Mouse (Mus musculus) liver, embryonic 14.5 days (tissue): ENCODE results near the gene Aspscr1.

Experiments used
- CTCF ChIP-seq: IDR thresholded peaks from 2 replicates; pipeline ENCODE4 v1.5.1; 2016; ENCODE audit warnings: antibody characterized with exemption, low read depth, control low read depth
- EP300 ChIP-seq: IDR thresholded peaks from 2 replicates; pipeline ENCODE4 v1.6.1; 2016; ENCODE audit warnings: antibody characterized with exemption, low read depth

GRCm38 (mm10) chr11:120626785-120627467, 45.8 kb upstream of the Aspscr1 start:
- TF ChIP-seq CTCF: no peak
- TF ChIP-seq EP300: no peak
